Mouse (Mus musculus) liver, postnatal 0 days (tissue): ENCODE measurements around the gene Cir1. TPM values are rescaled to one million over a fixed set of nuclear protein-coding genes. Genes with fewer than 3 reads are reported as not detected.

Experiments
- ATAC-seq: fragments of 200-750 bp; cut with Nextera tagmentation; 2 replicates; pipeline ENCODE4 v1.8.0; 2017; ENCODE audit warnings: mild to moderate bottlenecking, moderate library complexity
- DNase-seq: peaks from one replicate; pipeline ENCODE4 v3.0.0-alpha.2; 2016
- H3K27ac ChIP-seq: fragments of 300-500 bp; sonication (generic); 2 replicates; pipeline ENCODE4 v1.5.1; 2014; ENCODE audit warnings: antibody characterized with exemption, moderate library complexity, mild to moderate bottlenecking, low read depth
- H3K27me3 ChIP-seq: fragments of 300-500 bp; sonication (generic); 2 replicates; pipeline ENCODE4 v1.6.1; 2014; ENCODE audit warnings: low read length, control low read depth, mixed read lengths; ENCODE audit not compliant: insufficient read depth
- H3K36me3 ChIP-seq: fragments of 300-500 bp; sonication (generic); replicated peaks from 2 replicates; pipeline ENCODE4 v1.6.1; 2014; ENCODE audit warnings: mild to moderate bottlenecking, control low read depth, low read length, moderate library complexity, mixed read lengths; ENCODE audit not compliant: insufficient read depth
- H3K4me1 ChIP-seq: fragments of 300-500 bp; sonication (generic); 2 replicates; pipeline ENCODE4 v1.6.1; 2014; ENCODE audit warnings: antibody characterized with exemption, mild to moderate bottlenecking, control low read depth; ENCODE audit not compliant: insufficient read depth
- H3K4me2 ChIP-seq: fragments of 300-500 bp; sonication (generic); 2 replicates; pipeline ENCODE4 v1.6.1; 2014; ENCODE audit warnings: low read depth, mild to moderate bottlenecking, low read length, moderate library complexity, mixed read lengths
- H3K4me3 ChIP-seq: fragments of 300-500 bp; sonication (generic); 2 replicates; pipeline ENCODE4 v1.5.1; 2014; ENCODE audit warnings: low read depth, low read length
- H3K9ac ChIP-seq: fragments of 300-500 bp; sonication (generic); replicated peaks from 2 replicates; pipeline ENCODE4 v1.6.1; 2014; ENCODE audit warnings: mild to moderate bottlenecking, moderate library complexity
- H3K9me3 ChIP-seq: fragments of 300-500 bp; sonication (generic); 2 replicates; pipeline ENCODE4 v1.6.1; 2016; ENCODE audit warnings: mild to moderate bottlenecking, control low read depth, low read length, mixed read lengths
- CTCF ChIP-seq: sonication (generic); IDR thresholded peaks from 2 replicates; pipeline ENCODE4 v1.5.1; 2016; ENCODE audit warnings: antibody characterized with exemption, low read depth
- EP300 ChIP-seq: IDR thresholded peaks from 2 replicates; pipeline ENCODE4 v1.6.1; 2016; ENCODE audit warnings: antibody characterized with exemption, low read depth, mild to moderate bottlenecking
- WGBS: fragments of 180-500 bp; shearing (Covaris S2); extraction: QIAGEN DNeasy Blood & Tissue Kit; methylation state at CpG from one replicate; pipeline ENCODE4 v1.1.7; 2014; ENCODE audit not compliant: insufficient replicate concordance; 5-methylcytosine and 5-hydroxymethylcytosine counted together
- polyA plus RNA-seq: library from polyadenylated mRNA; unstranded; fragments of >200 nt; fragmentation: Nextera tagmentation; extraction: Ambion mirVana; gene quantifications from 2 replicates; pipeline ENCODE4 v1.2.1, GENCODE M21; 2015

The Cir1 gene
- polyA plus RNA-seq, 1 experiment from 2014 or later = 18.4 TPM

- Histone ChIP-seq H3K9me3 (no peaks in the 10 kb centered on the region), H3K36me3 (no peaks in the 10 kb centered on the region), H3K4me3 (peak overlapping the region; percentile 27; the same call in 1 of the 2 replicates), H3K27ac (no peak overlapping the region), H3K27me3 (peaks cover 74% of the 10 kb centered on the region), H3K9ac (no peak overlapping the region), H3K4me2 (peak overlapping the region; percentile 44), H3K4me1 (peaks cover 19% of the 10 kb centered on the region)
- no peak for DNase-seq
- TF ChIP-seq CTCF = no peak
- no peak for TF ChIP-seq EP300
- no peak for ATAC-seq
- WGBS = 3% methylated on average over 29 of the region's 31 CpGs
Observed at GRCm38 (mm10) chr2:73279271-73280038, 33.0 kb downstream of the Cir1 start.

GRCm38 (mm10) chr2:73278869-73279268 lies 33.6 kb downstream of the Cir1 start:
- 2% methylated on average over 17 of the region's 17 CpGs for WGBS
- DNase-seq = no peak

GRCm38 (mm10) chr2:73278131-73278854 lies 34.2 kb downstream of the Cir1 start:
- peaks cover 31% of the 10 kb centered on the region for H3K4me1 ChIP-seq
- peak overlapping the region; percentile 27; the same call in 1 of the 2 replicates for H3K4me3 ChIP-seq
- ATAC-seq (peak; percentile 80), DNase-seq (peak; percentile 91)
- 3% methylated on average over 20 of the region's 20 CpGs for WGBS
- H3K4me2 ChIP-seq = peak overlapping the region; percentile 44
- H3K9me3 ChIP-seq = no peaks in the 10 kb centered on the region
- no peak overlapping the region for H3K27ac ChIP-seq
- no peaks in the 10 kb centered on the region for H3K36me3 ChIP-seq
- TF ChIP-seq EP300 (no peak), CTCF (peak; percentile 95)
- H3K27me3 ChIP-seq = peaks cover 85% of the 10 kb centered on the region
- H3K9ac ChIP-seq = no peak overlapping the region

More at GRCm38 (mm10) chr2:73278869-73279268, 33.6 kb downstream of the Cir1 start:
- Histone ChIP-seq H3K4me2 (peak overlapping the region; percentile 44), H3K4me3 (peak overlapping the region; percentile 27; the same call in 1 of the 2 replicates), H3K27ac (no peak overlapping the region), H3K9me3 (no peaks in the 10 kb centered on the region), H3K27me3 (peaks cover 79% of the 10 kb centered on the region), H3K36me3 (no peaks in the 10 kb centered on the region), H3K9ac (no peak overlapping the region), H3K4me1 (peaks cover 25% of the 10 kb centered on the region)
- no peak for TF ChIP-seq EP300
- TF ChIP-seq CTCF = no peak
- peak; percentile 46 for ATAC-seq

GRCm38 (mm10) chr2:73277709-73278075 lies 34.8 kb downstream of the Cir1 start:
- peaks cover 91% of the 10 kb centered on the region for H3K27me3 ChIP-seq
- TF ChIP-seq CTCF (no peak), EP300 (no peak)
- DNase-seq = peak; percentile 38
- H3K27ac ChIP-seq = no peak overlapping the region
- ATAC-seq = no peak
- H3K9me3 ChIP-seq = no peaks in the 10 kb centered on the region
- no peak overlapping the region for H3K4me2 ChIP-seq
- H3K36me3 ChIP-seq = no peaks in the 10 kb centered on the region
- peak overlapping the region; percentile 20 for H3K4me3 ChIP-seq
- no peak overlapping the region for H3K9ac ChIP-seq
- WGBS = 3% methylated on average over 18 of the region's 18 CpGs
- peaks cover 36% of the 10 kb centered on the region for H3K4me1 ChIP-seq

GRCm38 (mm10) chr2:73277021-73277708 lies 35.3 kb downstream of the Cir1 start:
- TF ChIP-seq EP300 = no peak
- TF ChIP-seq CTCF = no peak
- Histone ChIP-seq H3K9ac (no peak overlapping the region), H3K4me2 (peak overlapping the region; percentile 9; the same call in 1 of the 2 replicates), H3K27ac (no peak overlapping the region), H3K9me3 (no peaks in the 10 kb centered on the region), H3K27me3 (peaks cover 95% of the 10 kb centered on the region), H3K4me3 (peak overlapping the region; percentile 20), H3K36me3 (no peaks in the 10 kb centered on the region), H3K4me1 (peaks cover 36% of the 10 kb centered on the region)
- DNase-seq = no peak
- ATAC-seq = no peak
- WGBS = 2% methylated on average over 38 of the region's 38 CpGs

- H3K9me3 ChIP-seq = no peaks in the 10 kb centered on the region
- H3K4me1 ChIP-seq = peaks cover 42% of the 10 kb centered on the region
- no peak overlapping the region for H3K9ac ChIP-seq
- H3K27ac ChIP-seq = no peak overlapping the region
- WGBS = under 1% methylated on average over 6 of the region's 6 CpGs
- H3K27me3 ChIP-seq = peaks cover 95% of the 10 kb centered on the region
- H3K4me3 ChIP-seq = no peak overlapping the region
- DNase-seq (no peak), ATAC-seq (no peak)
- no peaks in the 10 kb centered on the region for H3K36me3 ChIP-seq
- TF ChIP-seq EP300 (no peak), CTCF (no peak)
- H3K4me2 ChIP-seq = no peak overlapping the region
Observed at GRCm38 (mm10) chr2:73276141-73276571, 36.3 kb downstream of the Cir1 start.
